Mouse (Mus musculus) intestine, postnatal 0 days (tissue): ENCODE data around the gene Hmgb1. TPM values are rescaled to one million over a fixed set of nuclear protein-coding genes. Genes with fewer than 3 reads are reported as not detected.

Experiments
- ATAC-seq: fragments of 200-750 bp; cut with Nextera tagmentation; 2 replicates; pipeline ENCODE4 v1.8.0; 2017; ENCODE audit warnings: mild to moderate bottlenecking, moderate TSS enrichment, moderate library complexity
- H3K27ac ChIP-seq: fragments of 300-500 bp; sonication (generic); 2 replicates; pipeline ENCODE4 v1.5.1; 2014; ENCODE audit warnings: mild to moderate bottlenecking, low read depth, low read length, moderate library complexity
- H3K27me3 ChIP-seq: fragments of 300-500 bp; sonication (generic); replicated peaks from 2 replicates; pipeline ENCODE4 v1.6.1; 2014; ENCODE audit warnings: low read length, mixed read lengths; ENCODE audit not compliant: control insufficient read depth, insufficient read depth
- H3K36me3 ChIP-seq: fragments of 300-500 bp; sonication (generic); 2 replicates; pipeline ENCODE4 v1.6.1; 2014; ENCODE audit warnings: mild to moderate bottlenecking, moderate library complexity; ENCODE audit not compliant: control insufficient read depth, insufficient read depth
- H3K4me1 ChIP-seq: fragments of 300-500 bp; sonication (generic); replicated peaks from 2 replicates; pipeline ENCODE4 v1.6.1; 2014; ENCODE audit warnings: antibody characterized with exemption, low read length, mixed read lengths; ENCODE audit not compliant: control insufficient read depth, insufficient read depth
- H3K4me2 ChIP-seq: fragments of 300-500 bp; sonication (generic); replicated peaks from 2 replicates; pipeline ENCODE4 v1.6.1; 2014; ENCODE audit warnings: low read depth, mild to moderate bottlenecking, moderate library complexity
- H3K4me3 ChIP-seq: fragments of 300-500 bp; sonication (generic); 2 replicates; pipeline ENCODE4 v1.5.1; 2014; ENCODE audit warnings: low read depth, low read length
- H3K9ac ChIP-seq: fragments of 300-500 bp; sonication (generic); 2 replicates; pipeline ENCODE4 v1.6.1; 2014; ENCODE audit warnings: mild to moderate bottlenecking, low read depth, low read length
- H3K9me3 ChIP-seq: fragments of 300-500 bp; sonication (generic); 2 replicates; pipeline ENCODE4 v1.6.1; 2016; ENCODE audit warnings: mixed run types; ENCODE audit not compliant: control insufficient read depth
- CTCF ChIP-seq: sonication (generic); IDR thresholded peaks from 2 replicates; pipeline ENCODE4 v1.5.1; 2016; ENCODE audit warnings: low read depth, mild to moderate bottlenecking, control low read depth, antibody characterized with exemption, moderate library complexity
- WGBS: fragments of 180-500 bp; shearing (Covaris S2); extraction: QIAGEN DNeasy Blood & Tissue Kit; methylation state at CpG from one replicate; pipeline ENCODE4 v1.1.7; 2014; 5-methylcytosine and 5-hydroxymethylcytosine counted together
- polyA plus RNA-seq: library from polyadenylated mRNA; unstranded; fragments of >200 nt; fragmentation: Nextera tagmentation; extraction: Ambion mirVana; gene quantifications from 2 replicates; pipeline ENCODE4 v1.2.1, GENCODE M21; 2015

The Hmgb1 gene
- polyA plus RNA-seq, 1 experiment from 2014 or later: 516 TPM

DNA sequence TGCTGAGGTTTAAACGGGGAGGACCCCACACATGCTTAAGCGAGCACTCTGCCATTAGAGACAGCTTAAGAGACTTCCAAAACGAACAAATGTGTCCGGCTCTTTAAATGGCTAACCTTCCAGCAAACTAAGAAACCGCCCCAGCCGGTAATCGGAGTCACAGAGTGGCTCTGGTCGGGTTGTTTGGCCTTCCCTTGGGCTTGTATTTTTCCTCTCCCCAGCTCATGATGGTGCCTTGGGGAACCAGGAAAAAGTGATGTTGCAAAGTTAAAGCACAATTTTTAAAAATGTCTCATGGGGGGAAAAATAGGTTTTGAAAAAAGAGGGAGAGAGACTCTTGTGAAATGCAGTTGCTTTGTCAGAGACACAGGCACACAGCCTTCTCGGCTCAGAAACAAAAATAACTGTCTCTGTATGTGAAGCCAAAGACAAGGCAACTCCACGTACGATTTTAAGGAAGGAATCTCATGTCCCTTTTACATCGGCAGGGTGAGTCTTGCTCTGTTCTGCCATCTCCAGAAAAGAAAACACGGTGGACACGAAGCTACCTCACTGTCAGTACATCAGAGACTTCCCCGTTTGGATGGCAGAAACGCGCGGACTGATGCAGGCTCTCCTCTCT lies 164.1 kb downstream of the Hmgb1 start:
- WGBS: 56% methylated on average over 18 of the region's 18 CpGs
- no peak overlapping the region for H3K27ac ChIP-seq
- no peak overlapping the region for H3K9ac ChIP-seq
- no peaks in the 10 kb centered on the region for H3K27me3 ChIP-seq
- no peak overlapping the region for H3K4me2 ChIP-seq
- H3K4me1 ChIP-seq: no peaks in the 10 kb centered on the region
- H3K9me3 ChIP-seq: no peaks in the 10 kb centered on the region
- H3K36me3 ChIP-seq: no peaks in the 10 kb centered on the region
- ATAC-seq: no peak
- no peak for TF ChIP-seq CTCF
- H3K4me3 ChIP-seq: no peak overlapping the region

DNA sequence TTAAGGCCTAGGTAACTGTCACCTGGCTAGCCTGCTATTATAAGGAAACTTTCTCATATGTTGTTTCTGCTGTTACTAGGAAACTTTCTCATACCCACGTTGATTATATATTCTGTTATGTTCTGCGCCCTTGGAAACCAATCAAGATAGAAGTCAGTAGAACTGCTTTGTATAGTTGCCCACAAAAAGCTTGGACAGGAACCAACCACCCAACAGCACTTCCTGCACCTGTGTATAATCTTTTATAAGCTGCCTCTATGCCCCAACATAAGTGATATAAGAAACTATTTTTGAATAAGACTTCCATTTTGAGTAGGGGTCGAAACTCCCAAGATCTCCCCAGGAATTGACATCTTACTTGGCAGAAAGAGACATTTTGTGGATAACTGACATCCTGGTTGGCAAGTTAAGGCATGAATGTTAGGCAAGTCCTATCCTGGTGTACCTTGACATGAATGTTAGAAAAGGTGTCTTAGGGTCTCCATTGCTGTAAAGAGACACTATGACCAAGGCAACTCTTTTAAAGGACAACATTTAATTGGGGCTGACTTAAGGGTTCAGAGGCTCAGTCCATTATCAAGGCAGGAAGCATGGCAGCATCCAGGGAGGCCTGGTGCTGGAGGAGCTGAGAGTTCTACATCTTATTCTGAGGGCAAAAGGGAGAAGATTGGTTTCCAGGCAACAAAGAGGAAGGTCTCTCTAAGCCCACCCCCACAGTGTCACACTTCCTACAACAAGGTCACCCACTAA lies 166.4 kb downstream of the Hmgb1 start:
- Histone ChIP-seq H3K27ac (no peak overlapping the region), H3K9me3 (no peaks in the 10 kb centered on the region), H3K36me3 (no peaks in the 10 kb centered on the region), H3K4me3 (no peak overlapping the region), H3K9ac (no peak overlapping the region), H3K4me1 (no peaks in the 10 kb centered on the region), H3K27me3 (no peaks in the 10 kb centered on the region), H3K4me2 (no peak overlapping the region)
- no peak for ATAC-seq
- WGBS: 71% methylated on average over 3 of the region's 3 CpGs
- no peak for TF ChIP-seq CTCF

DNA sequence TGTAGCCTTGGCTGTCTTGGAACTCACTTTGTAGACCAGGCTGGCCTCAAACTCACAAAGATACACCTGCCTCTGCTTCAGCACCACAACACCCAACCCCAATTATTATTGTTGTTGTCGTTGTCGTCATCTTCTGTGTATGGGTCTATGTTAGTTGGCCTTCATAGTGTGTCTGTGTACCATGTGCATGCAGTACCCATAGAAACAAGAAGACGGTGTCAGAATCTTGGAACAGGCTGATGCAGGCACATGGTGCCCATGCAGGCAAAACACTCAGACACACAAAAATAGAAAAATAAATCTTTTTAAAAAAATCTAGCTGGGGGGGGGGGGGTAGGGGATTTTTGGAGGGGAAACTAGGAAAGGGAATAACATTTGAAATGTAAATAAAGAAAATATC lies 167.1 kb downstream of the Hmgb1 start:
- 98% methylated on average over 3 of the region's 3 CpGs for WGBS
- TF ChIP-seq CTCF: no peak

DNA sequence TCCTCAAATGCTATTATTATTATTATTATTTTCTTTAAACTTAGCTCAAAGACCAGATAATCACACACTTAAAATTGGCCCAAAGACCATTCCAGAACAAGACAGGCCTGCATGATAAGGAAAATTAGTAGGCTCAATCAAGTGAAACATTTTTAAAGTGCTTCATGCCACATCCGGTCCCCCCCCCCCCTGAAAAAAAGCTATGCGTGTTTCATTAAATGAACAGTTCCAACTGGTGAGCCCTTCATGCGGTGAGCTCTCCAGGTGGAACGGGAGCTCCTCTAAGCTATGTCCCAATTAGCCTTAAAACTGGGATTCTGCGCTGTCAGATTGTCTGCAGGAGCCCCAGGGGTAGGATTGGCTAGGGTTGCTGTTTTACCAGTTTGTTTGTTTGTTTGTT lies 168.0 kb downstream of the Hmgb1 start:
- no peak overlapping the region for H3K27ac ChIP-seq
- TF ChIP-seq CTCF: no peak
- ATAC-seq: no peak
- no peaks in the 10 kb centered on the region for H3K4me1 ChIP-seq
- H3K27me3 ChIP-seq: no peaks in the 10 kb centered on the region
- no peaks in the 10 kb centered on the region for H3K36me3 ChIP-seq
- no peak overlapping the region for H3K4me3 ChIP-seq
- 76% methylated on average over 5 of the region's 5 CpGs for WGBS
- no peak overlapping the region for H3K9ac ChIP-seq
- H3K4me2 ChIP-seq: peak overlapping the region; percentile 90
- H3K9me3 ChIP-seq: no peaks in the 10 kb centered on the region

More for the DNA sequence above, 167.1 kb downstream of the Hmgb1 start:
- Histone ChIP-seq H3K4me3 (no peak overlapping the region), H3K9ac (no peak overlapping the region), H3K27me3 (no peaks in the 10 kb centered on the region), H3K4me1 (no peaks in the 10 kb centered on the region), H3K27ac (no peak overlapping the region), H3K36me3 (no peaks in the 10 kb centered on the region), H3K4me2 (no peak overlapping the region), H3K9me3 (no peaks in the 10 kb centered on the region)
- ATAC-seq: no peak

DNA sequence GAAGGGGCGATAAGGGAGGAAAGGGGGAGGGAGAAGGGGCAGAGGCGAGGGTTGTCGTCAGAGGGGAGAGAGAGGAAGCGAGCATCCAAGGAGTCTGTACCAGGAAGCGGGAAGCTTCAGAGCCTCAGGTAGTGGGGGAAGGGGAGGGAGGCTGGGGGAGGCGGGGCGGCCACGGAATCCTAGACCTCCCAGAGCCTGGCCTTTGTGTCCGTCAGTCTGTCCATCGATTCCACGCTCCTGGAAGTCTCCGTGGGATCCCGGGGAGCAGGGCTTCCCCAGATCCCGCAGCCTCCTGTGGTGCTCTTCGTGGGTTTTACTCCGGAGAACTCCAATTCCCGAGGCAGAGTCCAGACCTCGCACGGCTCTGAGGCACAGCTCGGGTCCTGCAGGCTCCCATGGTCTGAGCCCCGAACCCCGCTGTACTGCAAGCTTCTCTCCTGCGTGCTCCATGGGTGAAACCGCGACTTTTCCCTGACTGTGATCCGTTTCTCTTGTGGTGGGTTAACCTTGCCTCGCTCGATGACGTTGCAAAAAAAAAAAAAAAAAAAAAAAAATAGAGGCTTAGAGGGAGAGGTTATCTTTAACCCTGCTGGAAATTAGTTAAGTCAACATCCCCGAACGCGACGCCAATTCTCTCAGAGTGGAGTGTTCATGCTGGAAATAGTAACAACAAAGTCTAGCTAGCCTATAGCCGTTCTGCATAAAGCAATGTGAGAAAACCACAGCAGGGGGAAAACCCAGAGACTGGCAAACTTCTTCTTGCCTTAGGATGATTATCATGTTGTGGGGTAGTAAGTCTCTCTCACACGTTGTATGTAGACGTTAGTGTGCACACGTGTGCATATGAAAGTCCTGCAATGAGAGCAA lies 168.7 kb downstream of the Hmgb1 start:
- Histone ChIP-seq H3K27ac (no peak overlapping the region), H3K4me2 (peak overlapping the region; percentile 90), H3K27me3 (no peaks in the 10 kb centered on the region), H3K4me3 (peak overlapping the region; percentile 55), H3K9ac (peak overlapping the region; percentile 66), H3K36me3 (no peaks in the 10 kb centered on the region), H3K4me1 (no peaks in the 10 kb centered on the region), H3K9me3 (no peaks in the 10 kb centered on the region)
- TF ChIP-seq CTCF: no peak
- peak; percentile 79 for ATAC-seq
- 2% methylated on average over 33 of the region's 37 CpGs for WGBS
